Mouse (Mus musculus): ENCODE measurements around the gene Wdr74.
"Not testable (repeated sequence)": the region's sequence is repeated elsewhere in the genome, so short reads cannot be mapped to it uniquely, and the experiment has no call there.

Wdr74 gene

DNA sequence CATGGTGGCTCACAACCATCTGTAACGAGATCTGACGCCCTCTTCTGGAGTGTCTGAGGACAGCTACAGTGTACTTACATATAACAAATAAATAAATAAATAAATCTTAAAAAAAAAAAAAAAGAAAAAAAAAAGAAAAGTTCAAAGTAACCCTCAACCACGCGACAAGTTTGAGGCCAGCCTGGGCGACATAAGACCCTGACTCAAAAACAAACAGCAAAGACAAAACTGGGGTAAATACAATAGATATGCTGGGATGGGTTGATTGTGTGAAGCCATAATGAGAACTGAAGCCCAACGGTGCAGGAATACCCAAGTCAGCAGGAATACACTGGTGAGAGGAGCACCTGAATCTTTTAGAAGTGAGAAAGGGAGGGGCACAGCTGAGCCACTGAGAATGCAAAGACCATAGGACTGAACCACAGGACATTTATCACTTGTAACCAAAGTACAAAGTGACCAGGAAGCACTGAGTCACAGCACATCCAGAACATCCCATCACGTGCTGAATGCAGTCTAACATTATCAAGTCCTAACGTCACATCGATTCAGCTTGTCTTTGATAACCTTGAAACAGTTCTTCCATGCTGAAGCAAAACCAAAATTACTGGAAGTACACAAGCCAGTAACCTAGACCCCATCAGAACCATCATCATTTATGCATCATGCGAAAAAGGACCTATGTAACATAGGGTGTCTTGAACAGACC lies 18.7 kb upstream of the Wdr74 start:
- DNase-seq: no peak

DNA sequence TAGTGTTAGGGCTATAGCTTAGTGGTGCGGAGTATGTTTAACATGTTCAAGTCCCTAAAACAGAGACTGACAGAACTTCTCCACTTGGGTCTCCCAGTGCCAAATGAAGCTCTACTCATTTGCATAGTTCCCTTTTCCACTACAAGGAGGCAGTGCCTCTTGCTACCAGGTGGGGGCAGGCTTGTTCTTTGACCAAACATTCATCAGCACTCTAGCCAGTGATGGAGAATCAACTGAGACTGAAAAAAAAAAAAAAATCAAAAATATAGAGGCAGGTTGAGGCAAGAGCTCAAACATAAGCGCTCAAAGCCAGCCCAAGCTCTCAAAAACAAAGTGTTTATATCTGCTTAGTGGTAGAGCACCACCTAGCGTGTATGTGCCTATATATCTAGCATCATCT lies 17.3 kb upstream of the Wdr74 start:
- peak; percentile 73 for DNase-seq

DNA sequence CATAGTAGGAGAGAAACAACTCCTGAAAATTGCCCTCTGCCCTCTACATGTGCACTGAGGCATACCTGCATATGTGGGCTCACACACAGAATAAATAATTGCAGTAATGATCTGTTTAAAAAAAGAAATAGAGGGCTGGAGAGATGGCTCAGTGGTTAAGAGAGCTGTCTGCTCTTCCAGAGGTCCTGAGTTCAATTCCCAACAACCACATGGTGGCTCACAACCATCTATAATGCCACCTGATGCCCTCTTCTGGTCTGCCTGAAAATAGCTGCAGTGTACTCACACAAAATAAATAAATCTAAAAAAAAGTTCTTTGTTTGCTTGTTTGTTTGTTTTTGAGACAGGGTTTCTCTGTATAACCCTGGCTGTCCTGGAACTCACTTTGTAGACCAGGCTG lies 16.6 kb upstream of the Wdr74 start:
- not testable (repeated sequence) for DNase-seq

DNA sequence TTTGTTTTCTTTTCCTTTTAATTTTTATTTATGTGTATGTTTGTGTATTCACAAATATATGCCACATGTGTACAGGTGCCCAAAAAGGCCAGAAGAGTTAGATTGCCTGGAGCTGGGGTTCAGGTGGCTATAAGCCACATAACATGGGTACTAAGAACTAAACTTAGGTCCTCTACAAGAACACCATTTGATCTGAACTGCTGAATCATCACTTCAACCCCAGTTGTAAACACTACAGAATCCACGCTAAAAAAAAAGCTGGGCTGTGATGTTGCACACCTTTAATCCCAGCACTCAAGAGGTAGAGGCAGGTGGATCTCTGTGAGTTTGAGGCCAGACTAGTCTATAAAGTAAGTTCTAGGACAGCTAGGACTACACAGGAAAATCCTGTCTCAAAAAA lies 14.2 kb upstream of the Wdr74 start:
- no peak for DNase-seq

DNA sequence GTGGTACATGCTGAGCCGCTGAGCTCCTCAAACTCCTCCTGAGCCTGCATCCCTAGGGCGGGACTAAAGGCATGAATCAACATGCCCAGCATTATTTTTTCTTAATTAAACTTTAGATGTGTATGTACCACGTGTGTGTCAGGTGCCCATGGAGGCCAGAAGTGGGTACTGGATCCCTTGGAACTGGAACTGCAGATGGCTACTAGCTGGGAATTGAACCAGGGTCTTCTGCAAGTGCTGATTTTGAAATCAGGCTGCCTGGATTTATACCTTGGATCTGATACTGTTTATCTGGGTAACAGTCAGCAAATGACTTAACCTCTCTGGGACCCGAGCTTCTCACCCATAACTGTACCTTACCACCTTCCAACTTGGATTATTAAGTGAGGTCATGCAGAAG lies 13.6 kb upstream of the Wdr74 start:
- no peak for DNase-seq

DNA sequence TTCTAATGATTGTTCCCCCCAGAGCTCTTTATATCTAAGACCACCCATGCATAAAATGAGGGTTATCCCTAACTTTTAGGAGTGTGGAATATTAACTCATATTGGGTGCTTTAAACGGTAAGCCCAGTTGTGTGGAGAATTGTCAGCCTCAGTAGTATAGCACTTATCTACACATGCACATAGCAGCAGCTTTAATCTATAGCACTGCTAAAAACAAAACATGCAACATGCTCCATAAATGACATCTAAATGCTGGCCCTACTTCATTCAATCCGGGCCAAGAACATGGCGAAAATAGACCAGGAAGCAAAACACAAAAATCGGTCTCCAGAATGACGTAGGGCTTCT lies 13.1 kb upstream of the Wdr74 start:
- DNase-seq: no peak

DNA sequence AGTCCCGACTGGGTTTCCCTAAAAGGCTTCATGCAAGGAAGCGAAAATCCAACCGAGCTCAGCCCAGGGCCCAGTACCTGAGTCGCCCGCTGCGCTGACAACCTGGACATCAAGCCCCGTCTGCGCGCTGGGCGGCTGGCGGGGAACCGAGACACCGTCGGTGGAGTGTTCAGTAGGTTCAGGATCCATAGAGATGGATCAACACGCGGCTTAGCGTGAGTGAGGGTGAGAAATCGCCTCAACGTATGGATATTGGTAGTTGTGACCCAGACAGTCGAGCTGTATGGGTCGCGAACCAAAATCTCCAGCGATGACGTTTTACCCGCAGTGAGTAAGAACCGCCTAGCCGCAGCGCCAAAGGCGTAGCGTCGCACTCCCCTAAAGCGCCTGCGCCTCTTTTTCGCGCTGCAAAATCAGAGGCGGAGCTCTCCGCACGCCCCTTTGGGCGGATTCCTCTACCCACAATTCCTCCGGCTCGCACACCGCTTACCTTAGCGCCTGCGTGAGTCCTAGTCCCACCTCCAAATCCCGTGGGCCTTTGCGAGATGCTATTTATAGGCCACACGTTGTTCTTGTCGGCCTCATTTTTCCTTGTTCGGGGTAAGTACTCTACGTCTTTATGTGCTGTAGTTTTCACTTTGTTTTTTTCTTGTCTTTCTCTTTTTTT lies 12.6 kb upstream of the Wdr74 start, which contains the start of gene Slc3a2:
Slc3a2 (minus strand) TSS at position 463 of the 667 bp plus-strand sequence.
- DNase-seq: peak; percentile 99

DNA sequence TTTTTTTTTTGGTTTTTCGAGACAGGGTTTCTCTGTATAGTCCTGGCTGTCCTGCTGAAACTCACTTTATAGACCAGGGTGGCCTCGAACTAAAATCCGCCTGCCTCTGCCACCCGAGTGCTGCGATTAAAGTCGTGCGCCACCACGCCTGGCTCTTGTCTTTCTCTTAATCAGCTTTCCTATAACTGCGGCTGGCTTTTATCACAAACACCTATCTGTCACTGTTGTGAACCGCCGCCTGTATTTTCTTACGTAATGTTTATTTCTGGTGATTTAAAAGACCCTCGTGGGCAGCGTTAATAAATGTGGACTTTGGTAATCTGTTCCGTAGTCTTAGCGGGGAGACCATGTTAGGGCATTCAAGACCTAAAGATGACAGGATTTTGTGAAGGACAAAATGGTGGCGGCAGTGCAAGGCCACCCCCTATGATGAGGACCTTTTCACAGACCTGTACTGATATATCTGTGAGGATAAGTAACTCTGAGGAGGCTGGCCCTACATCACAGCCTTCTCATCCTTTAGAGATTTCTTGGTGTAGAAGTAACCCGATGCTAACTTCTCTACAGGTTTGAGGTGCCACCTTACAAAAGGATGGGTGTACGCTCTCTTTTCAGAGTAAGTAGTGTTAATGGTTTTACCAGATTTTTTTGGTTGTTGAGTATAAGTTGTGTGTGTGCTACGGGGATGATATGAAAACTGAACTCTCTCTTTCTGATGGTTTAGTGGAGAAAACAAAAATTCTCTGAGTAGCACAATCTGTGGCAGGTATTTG lies 11.9 kb upstream of the Wdr74 start:
- DNase-seq: peak; percentile 24

DNA sequence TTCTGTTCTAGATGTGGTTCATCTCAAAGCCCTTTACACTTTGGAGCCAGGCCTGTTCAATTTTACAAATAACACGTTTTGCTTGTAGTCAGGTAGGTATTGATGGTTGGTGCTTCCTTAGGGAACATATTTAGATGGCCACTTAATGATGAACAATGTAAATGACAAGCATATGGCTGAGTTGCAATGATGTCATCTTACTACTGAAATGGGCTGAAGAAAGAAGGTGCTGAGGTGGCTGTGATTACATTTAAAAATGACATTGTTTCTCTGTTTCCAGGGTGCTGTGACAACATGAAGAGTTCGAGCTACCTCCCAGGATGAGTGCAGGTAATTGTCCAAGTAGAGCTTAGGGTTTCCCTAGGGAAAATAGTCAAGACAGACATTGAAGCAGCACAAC lies 11.2 kb upstream of the Wdr74 start:
- DNase-seq: no peak

DNA sequence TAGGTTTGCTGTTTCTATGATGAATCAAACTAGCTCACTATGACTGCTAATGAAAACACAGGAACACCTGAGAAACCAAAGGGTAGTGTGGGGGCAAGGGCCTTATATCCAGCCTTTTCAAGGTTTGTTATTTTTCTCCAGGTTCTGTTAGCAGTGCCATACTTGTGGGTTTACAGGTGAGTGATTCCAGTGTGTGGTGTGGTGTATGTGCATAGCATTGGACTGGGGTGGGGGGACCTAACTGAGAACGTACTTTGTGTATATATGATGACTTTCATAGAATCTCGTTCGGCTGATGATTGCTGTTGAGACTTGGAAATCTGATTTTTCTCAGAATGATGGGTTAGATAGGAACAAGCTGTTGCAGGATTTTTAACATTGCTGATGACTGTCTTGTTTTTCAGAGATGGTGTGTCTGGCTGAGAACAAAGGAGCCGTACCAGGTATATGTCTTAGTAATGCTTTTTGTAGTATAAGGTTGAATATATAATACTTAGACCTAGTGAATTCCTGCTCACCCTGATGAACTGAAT lies 10.5 kb upstream of the Wdr74 start:
- no peak for DNase-seq

DNA sequence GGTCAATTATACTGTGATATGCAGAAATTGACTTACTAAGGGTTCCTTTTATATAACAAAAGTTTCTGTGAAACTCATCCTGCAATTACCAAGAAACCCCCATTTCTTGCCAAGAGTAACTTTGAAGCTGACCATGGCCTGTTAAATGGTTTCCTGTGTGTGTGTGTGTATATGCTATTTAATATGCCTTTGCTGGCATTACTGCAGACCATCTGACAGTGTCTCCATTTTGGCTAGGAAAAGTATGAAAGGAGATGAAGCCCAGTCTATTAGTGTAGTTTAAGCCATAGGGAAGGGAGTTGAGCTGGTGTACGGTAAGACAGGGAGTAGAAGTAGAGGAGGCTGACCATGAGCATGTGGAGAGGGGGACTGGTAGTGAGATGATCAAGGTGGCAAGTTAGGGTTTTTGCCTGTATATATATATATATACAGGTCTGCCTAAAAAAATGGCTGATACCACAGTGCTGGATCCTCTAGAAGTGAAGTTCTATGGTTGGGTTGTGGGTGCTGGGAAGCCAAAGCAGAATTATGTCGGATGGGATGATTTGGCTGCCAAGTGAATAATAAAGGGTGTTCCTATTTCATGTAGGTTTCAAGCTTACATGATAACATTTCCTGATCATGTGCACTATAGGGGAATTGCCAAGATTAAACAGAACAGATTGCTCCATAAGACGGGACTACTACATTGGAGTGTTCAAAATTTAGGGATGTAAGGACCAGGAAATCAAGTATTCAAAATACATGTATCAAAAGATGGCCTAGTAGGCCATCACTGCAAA lies 8.8 kb upstream of the Wdr74 start:
- DNase-seq: no peak

DNA sequence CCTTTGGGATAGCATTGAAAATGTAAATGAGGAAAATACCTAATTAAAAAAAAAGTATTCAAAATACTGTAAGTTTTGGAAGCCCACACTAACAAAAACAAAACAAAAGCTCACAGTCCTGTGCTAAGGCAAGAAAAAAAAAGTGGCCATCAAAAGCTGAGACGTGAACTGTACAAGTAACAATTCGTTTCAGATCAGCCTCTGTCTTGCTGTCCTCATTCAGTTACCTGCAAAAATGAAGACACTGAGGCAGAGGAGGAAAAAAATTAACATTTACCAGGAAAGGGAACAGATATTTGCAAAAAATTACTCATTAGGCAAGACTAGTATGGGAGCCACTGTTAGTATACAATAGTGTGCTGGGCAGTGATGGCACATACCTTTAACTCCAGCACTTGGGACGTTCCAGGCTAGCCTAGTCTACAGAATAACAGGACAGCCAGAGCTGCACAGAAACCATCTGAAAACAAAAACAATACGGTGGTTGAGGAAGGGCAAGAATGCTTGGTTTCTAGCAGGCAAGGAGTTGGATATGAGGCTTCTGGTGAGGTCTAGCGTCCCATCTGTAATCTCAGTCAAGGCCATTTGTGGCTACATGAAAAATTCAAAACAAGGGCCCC lies 8.0 kb upstream of the Wdr74 start:
- DNase-seq: no peak

DNA sequence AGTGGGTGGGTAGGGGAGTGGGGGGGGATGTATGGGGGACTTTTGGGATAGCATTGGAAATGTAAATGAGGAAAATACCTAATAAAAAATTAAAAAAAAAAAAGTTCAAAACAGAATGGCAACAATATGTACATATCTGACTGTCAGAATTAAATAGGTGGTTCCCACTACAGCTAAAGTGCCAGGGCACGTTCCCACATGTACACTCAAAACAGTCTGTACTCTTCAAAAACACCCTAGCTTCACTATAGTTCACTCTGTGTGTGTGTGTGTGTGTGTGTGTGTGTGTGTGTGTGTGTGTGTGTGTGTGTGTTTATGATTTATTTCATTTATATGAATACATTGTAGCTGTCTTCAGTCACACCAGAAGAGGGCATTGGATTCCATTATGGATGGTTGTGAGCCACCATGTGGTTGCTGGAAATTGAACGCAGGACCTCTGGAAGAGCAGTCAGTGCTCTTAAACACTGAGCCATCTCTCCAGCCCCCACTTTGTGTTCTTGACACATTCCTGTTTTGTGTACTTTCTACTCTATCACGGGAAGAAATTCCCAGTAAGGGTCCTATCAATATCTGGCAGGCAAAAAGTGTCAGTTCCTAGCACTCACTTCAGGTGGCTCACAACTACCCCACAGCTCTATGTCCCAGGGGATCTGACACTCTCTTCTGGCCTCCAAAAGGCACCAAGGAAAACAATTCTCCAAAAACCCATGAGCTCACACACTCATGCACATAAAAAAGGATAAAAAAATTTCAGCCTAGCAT lies 7.1 kb upstream of the Wdr74 start:
- DNase-seq: not testable (repeated sequence)

DNA sequence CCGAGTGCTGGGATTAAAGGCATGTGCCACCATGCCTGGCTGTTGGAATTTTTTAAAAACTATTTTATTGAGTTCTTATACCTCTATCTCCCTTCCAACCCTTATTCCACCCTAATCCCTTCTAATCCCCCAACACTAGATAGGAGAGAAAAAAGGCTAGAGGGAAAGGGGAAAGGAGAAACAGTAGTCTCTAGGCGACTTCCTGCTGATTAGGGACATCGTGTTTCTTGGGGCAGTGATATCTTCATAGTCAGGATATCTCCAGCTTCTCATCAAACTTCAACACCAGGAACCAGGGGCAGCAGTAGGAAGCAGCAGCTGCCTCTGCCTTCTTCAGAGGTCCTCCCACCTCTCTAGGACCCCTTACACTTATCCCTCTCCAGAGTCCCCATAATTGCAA lies 1.3 kb upstream of the Wdr74 start:
- DNase-seq: no peak

DNA sequence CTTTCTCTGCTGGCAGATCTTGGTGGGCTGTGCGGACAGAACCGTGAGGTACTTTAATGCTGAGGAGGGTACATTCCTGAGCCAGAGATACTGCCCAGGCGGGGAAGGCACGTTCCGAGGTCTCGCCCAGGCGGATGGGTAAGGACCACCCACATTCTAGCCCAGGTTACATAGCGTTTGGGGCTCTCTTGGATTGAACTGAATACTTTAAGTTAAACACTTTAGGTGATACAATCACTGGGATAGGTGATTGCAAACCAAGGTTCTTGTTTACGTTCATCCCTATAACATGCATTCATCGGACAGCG lies 487 bp downstream of the Wdr74 start:
- peak; percentile 29 for DNase-seq

DNA sequence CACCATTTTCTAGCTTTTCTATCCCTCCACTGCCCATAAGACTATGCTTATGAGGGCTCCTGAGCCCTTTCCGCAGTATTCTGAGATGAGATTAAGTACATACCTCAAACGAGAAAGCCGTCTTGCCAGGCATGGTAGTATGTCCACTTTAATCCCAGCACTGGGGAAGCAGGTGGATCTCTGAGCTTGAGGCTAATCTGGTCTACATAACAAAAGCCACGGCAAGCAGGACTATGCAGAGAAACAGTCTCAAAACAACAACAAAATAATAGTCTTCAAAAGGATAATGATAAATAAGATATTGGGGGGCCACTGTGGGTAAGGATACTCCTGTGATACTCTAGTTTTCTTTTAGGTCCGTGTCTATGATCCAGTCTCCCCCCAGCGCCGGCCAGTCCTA lies 3.3 kb downstream of the Wdr74 start:
- DNase-seq: no peak

DNA sequence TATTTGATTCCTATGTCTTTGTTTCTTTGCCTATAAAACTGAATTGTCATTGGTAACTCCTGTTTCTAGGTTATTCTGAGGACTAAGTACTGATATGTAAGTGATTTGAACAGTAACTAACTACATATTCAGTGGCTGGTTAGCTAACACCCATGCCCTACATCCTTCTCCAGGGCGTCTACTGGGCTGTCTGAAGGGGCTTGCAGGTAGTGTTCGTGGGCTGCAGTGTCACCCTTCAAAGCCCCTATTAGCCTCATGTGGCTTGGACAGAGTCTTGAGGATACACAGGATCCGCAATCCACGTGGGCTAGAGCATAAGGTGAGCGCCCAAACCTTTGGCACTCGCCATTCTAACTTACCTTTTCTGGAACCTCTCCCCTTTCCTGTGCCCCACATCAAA lies 4.0 kb downstream of the Wdr74 start:
- no peak for DNase-seq

DNA sequence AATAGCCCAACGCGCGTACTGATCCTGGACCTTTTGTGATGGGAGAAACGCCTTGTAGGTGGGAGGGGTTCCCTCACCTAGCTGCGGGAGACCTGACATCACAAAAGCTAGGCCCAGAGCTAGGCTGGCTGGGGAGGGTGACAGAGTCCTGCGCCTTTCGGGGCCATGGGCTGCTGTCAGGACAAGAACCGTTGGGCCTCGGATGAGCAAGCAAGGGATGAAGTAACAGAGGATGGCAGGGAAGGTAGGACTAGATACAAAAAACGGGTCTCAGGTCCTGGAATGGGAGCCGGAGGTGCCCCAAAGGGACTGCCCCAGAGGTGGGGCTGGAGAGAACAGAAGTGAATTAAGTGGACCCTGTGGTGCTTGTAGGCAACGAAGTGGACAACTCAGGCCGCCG lies 5.0 kb downstream of the Wdr74 start, which contains the start of gene 1700092M07Rik:
1700092M07Rik (plus strand) TSS at position 116 of the 400 bp plus-strand sequence.
- DNase-seq: no peak

DNA sequence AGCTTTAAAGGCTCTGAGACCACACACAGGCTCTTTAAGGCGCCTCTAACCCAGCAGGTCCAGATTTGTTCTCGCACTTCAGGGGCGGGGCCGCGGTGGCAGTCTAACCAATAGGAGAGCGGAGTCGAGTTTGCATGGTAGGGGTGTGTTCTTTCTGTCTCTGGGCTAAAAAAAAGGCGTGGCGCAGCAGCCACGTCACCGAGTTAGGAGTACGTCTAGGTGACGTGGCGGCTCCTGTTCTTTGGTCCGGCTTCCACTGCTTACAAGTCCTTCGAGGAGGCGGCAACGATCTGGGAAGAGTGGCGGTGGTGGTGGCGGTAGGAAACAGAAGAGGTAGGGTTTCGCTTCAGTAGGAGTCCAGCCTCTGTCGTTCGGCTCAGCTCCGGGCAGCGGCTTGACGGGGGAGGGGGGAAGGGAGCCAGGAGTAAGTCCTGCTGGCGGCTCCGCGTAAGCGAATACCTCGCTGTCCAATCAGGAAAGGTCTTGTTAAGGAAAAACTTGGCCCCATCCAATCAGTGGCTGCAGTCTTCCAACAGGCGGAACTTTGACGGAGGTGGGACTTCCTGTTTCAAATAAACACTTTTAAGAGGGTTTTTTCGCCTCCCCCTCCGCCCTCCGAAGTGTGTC lies 5.7 kb downstream of the Wdr74 start, which contains the start of gene Stx5a:
Stx5a (plus strand) TSS at position 171 of the 627 bp plus-strand sequence.
- DNase-seq: peak; percentile 98

DNA sequence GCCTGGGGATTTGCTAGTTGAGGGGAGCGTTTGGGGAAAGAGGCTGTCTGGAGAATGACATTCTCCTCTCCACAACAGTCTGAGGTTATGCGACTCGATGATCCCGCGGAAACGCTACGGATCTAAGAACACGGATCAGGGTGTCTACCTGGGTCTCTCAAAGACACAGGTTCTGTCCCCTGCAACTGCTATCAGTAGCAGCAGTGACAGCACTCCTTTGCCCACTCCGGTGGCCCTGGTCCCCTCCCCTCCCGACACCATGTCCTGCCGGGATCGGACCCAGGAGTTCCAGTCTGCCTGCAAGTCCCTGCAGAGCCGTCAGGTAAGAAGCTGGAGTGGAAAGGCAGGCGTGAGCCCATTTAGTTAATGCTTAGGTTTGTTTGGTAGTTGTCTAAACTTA lies 6.5 kb downstream of the Wdr74 start:
- DNase-seq: no peak

DNA sequence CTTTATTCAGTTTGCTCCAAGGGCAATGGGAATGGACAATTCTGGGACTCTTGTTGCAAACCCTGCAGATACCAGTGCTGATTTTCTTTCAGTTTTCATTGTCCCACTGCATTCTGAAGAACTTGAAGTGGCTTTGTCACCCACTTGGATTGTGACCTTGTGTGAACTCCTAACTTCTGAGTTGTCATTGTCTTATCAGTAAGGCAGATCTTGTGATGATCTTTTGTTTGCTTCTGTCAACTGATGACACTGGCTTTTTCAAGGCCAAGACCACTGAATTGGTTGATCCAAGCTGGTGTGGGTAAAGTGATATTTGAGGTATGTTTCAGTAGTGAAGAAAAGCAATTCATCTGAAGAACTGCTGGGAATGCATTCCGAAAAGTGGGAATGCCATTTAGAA lies 9.8 kb downstream of the Wdr74 start:
- no peak for DNase-seq

Data from embryo, embryonic 11 days (tissue).